Mouse (Mus musculus) embryo, embryonic 11 days (tissue): ENCODE results near the gene Ifi27l2a.
"Not testable (repeated sequence)": the region's sequence is repeated elsewhere in the genome, so short reads cannot be mapped to it uniquely, and the experiment has no call there.

Experiments
- DNase-seq: peaks from one replicate; pipeline ENCODE4 v3.0.0-alpha.2; 2015

Gene Ifi27l2a

GRCm38 (mm10) chr12:103443524-103443923, at the start of gene Ifi27l2a:
Gene Ifi27l2a (minus strand): TSS chr12:103443680.
- DNase-seq: no peak

- peak; percentile 79 for DNase-seq
Observed at GRCm38 (mm10) chr12:103492767-103493166, 49.3 kb upstream of the Ifi27l2a start.

GRCm38 (mm10) chr12:103491091-103491730, 47.7 kb upstream of the Ifi27l2a start:
- DNase-seq: no peak

- no peak for DNase-seq
Observed at GRCm38 (mm10) chr12:103487750-103488149, 44.3 kb upstream of the Ifi27l2a start.

GRCm38 (mm10) chr12:103487276-103487675, 43.8 kb upstream of the Ifi27l2a start:
- no peak for DNase-seq

GRCm38 (mm10) chr12:103486726-103487125, 43.2 kb upstream of the Ifi27l2a start:
- no peak for DNase-seq

GRCm38 (mm10) chr12:103484200-103484972, 40.9 kb upstream of the Ifi27l2a start:
- not testable (repeated sequence) for DNase-seq

GRCm38 (mm10) chr12:103482781-103483180, 39.3 kb upstream of the Ifi27l2a start:
- DNase-seq: no peak

- no peak for DNase-seq
Observed at GRCm38 (mm10) chr12:103481671-103482070, 38.2 kb upstream of the Ifi27l2a start.

GRCm38 (mm10) chr12:103477461-103478015, 34.1 kb upstream of the Ifi27l2a start:
- DNase-seq: no peak

GRCm38 (mm10) chr12:103476779-103477389, 33.4 kb upstream of the Ifi27l2a start:
- DNase-seq: no peak

GRCm38 (mm10) chr12:103474481-103474880, 31.0 kb upstream of the Ifi27l2a start:
- no peak for DNase-seq

GRCm38 (mm10) chr12:103457140-103457539, 13.7 kb upstream of the Ifi27l2a start, which contains the start of gene Ifi27l2b:
Gene Ifi27l2b (minus strand): TSS chr12:103457223.
- no peak for DNase-seq

GRCm38 (mm10) chr12:103456727-103457126, 13.2 kb upstream of the Ifi27l2a start:
- DNase-seq: not testable (repeated sequence)

- DNase-seq: no peak
Observed at GRCm38 (mm10) chr12:103453361-103453760, 9.9 kb upstream of the Ifi27l2a start.

- DNase-seq: no peak
Observed at GRCm38 (mm10) chr12:103445060-103445459, 1.6 kb upstream of the Ifi27l2a start.

- DNase-seq: not testable (repeated sequence)
Observed at GRCm38 (mm10) chr12:103444261-103444660, 781 bp upstream of the Ifi27l2a start.

- DNase-seq: no peak
Observed at GRCm38 (mm10) chr12:103437601-103438000, 5.9 kb downstream of the Ifi27l2a start.

- DNase-seq: no peak
Observed at GRCm38 (mm10) chr12:103434861-103435260, 8.6 kb downstream of the Ifi27l2a start.

GRCm38 (mm10) chr12:103433986-103434731, 9.3 kb downstream of the Ifi27l2a start, which contains the start of gene Ifi27:
Gene Ifi27 (plus strand): TSS chr12:103434211.
- no peak for DNase-seq

- DNase-seq: no peak
Observed at GRCm38 (mm10) chr12:103433430-103433829, 10.1 kb downstream of the Ifi27l2a start.

- DNase-seq: no peak
Observed at GRCm38 (mm10) chr12:103426710-103427109, 16.8 kb downstream of the Ifi27l2a start.
